Mouse (Mus musculus): Measurements from ENCODE around the gene Pigq. TPM values are rescaled to one million over a fixed set of nuclear protein-coding genes. Genes with fewer than 3 reads are reported as not detected.

Gene Pigq
- 68.4 and 75.6 TPM in 2 replicates for polyA plus RNA-seq (2016; fragmentation: Nextera tagmentation; extraction: Ambion mirVana)

- WGBS = 53% methylated on average over 6 of the region's 6 CpGs
- H3K4me3 ChIP-seq = peak within 1 kb of the TSS; percentile 94; the same call in 1 of the 2 replicates
- H3K9me3 ChIP-seq = no peaks in the 10 kb centered on the region
- peaks cover 57% of the 10 kb centered on the region for H3K4me1 ChIP-seq
- DNase-seq (ENCODE audit: extremely low spot score, low spot score) = no peak
- peak within 1 kb of the TSS; percentile 97 for H3K27ac ChIP-seq
- peaks cover 8% of the 10 kb centered on the region for H3K27me3 ChIP-seq (ENCODE audit: poor library complexity, severe bottlenecking)
- 0 out of 2 replicates have a peak, but pooled peaks cover under 1% of the 10 kb centered on the region for H3K36me3 ChIP-seq (replicated peaks)
These were observed at the start of gene Pigq, which contains the start of gene Nhlrc4 for GRCm38 (mm10) chr17:25944366-25945163. Gene Pigq (minus strand): TSS chr17:25944936. Gene Nhlrc4 (minus strand): TSS chr17:25944961.

DNA sequence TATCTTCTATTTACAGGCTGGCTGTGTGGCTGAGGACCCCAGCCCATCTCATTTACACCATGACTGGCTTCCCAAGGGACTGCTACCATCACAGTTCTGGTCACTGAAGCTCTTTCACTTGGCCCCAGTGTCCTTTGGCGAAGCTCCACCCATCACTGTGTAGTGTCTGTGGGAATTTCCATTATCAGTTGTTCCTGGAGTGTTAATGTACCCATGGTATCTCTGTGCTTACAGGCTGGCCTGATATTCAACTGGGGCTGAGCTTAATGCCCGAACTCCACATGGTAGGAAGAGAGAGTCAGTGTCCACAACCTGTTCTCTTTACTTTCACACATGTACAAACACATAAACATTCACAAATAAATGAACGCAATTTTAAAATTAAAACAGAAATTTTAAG, 48.8 kb upstream of the Pigq start:
- peaks cover 92% of the 10 kb centered on the region for H3K36me3 ChIP-seq (replicated peaks)
- no peaks in the 10 kb centered on the region for H3K9me3 ChIP-seq
- no peaks in the 10 kb centered on the region for H3K27me3 ChIP-seq (ENCODE audit: poor library complexity, severe bottlenecking)
- H3K27ac ChIP-seq = no peak overlapping the region
- 89% methylated on average over 3 of the region's 3 CpGs for WGBS
- no peaks in the 10 kb centered on the region for H3K4me1 ChIP-seq
- H3K4me3 ChIP-seq = no peak overlapping the region
- no peak for DNase-seq (ENCODE audit: extremely low spot score, low spot score)

DNA sequence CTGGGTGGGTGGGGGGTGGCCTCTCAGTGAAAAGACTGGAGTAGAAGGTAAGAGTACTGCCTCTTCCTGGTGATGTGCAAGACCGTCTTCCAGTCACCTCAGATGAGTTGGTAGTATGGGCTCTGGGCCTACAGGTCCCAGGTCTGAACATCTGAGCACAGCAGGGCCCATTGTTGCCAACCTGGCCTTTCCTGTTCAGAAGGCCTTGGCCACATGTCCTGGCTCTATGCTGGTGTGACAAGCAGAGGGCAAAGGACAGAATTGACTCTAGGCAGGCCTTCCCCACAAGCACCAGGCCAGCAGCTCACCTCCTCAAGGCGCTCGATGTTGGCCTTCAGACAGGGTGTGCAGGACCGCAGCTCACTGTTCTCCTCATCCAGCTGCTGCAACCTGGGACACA, 47.5 kb upstream of the Pigq start:
- Histone ChIP-seq H3K4me1 (no peaks in the 10 kb centered on the region), H3K27me3 (ENCODE audit: poor library complexity, severe bottlenecking) (no peaks in the 10 kb centered on the region), H3K36me3 (replicated peaks) (peaks cover 90% of the 10 kb centered on the region), H3K27ac (no peak overlapping the region), H3K9me3 (no peaks in the 10 kb centered on the region), H3K4me3 (no peak overlapping the region)
- DNase-seq (ENCODE audit: extremely low spot score, low spot score) = no peak
- 97% methylated on average over 4 of the region's 4 CpGs for WGBS

- DNase-seq (ENCODE audit: extremely low spot score, low spot score) = no peak
- peaks cover 8% of the 10 kb centered on the region for H3K4me1 ChIP-seq
- WGBS = 90% methylated on average over 5 of the region's 5 CpGs
- H3K4me3 ChIP-seq = no peak overlapping the region
- H3K27me3 ChIP-seq (ENCODE audit: poor library complexity, severe bottlenecking) = no peaks in the 10 kb centered on the region
- no peaks in the 10 kb centered on the region for H3K9me3 ChIP-seq
- no peak overlapping the region for H3K27ac ChIP-seq
- peaks cover 73% of the 10 kb centered on the region for H3K36me3 ChIP-seq (replicated peaks)
These were observed 45.6 kb upstream of the Pigq start for GRCm38 (mm10) chr17:25990331-25990730.

DNA sequence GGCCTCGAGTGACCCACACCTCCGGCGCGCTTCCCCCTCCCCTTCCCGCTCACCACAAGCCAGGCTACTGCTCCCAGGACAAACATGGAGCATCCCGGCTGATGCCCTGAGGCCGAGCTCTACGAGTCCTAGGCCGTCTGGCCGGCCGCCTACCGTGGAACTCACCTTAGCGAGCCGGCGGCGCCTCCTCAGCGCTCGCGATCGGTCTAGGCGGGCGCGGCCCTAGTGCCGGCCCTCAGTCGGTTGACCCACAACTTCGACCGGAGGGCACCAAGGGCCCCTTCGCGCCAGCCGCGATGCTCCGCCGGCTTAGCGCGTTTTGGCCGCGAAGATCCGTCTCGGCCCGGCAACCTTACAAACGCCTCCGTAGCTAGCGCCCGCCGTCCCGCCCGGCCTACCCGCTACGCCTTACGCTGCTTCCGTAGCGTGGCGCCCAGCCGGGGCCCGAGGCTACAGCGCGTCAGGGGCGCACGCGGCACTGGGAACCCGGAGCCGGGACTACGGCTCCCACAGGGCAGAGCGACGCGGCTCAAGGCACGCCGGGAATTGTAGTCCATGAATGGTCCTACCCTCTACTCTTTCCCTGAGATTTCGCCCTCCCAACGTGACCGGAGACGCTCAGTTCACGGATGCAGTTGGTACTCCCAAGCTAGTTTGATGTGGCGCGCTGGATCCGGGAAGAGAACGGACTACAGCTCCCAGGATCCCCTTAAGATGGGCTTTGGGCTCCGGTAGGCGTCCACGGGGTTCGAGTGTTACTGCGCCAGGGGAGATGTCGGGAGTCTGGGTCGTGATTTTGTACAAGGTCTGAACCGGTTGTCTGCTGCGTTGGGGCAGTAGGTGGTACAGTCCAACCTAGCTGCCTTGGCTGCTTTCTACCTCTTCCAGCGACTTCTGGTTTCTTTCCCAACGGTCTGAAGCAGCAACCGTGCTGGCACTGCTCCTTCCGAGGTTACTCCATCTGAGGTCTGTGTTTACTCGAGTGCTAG, 40.9 kb upstream of the Pigq start, which contains the start of gene Capn15:
Capn15 (minus strand) TSS at position 491 of the 989 bp plus-strand sequence.
- H3K27ac ChIP-seq = peak within 1 kb of the TSS; percentile 93
- H3K36me3 ChIP-seq (replicated peaks) = peaks cover 39% of the 10 kb centered on the region
- WGBS = under 1% methylated on average over 91 of the region's 91 CpGs
- peaks cover 31% of the 10 kb centered on the region for H3K4me1 ChIP-seq
- peak within 1 kb of the TSS; percentile 82 for H3K4me3 ChIP-seq
- DNase-seq (ENCODE audit: extremely low spot score, low spot score) = peak; percentile 93
- H3K9me3 ChIP-seq = no peaks in the 10 kb centered on the region
- no peaks in the 10 kb centered on the region for H3K27me3 ChIP-seq (ENCODE audit: poor library complexity, severe bottlenecking)

- peak overlapping the region; percentile 82 for H3K4me3 ChIP-seq
- H3K27ac ChIP-seq = peak overlapping the region; percentile 93
- no peaks in the 10 kb centered on the region for H3K9me3 ChIP-seq
- H3K27me3 ChIP-seq (ENCODE audit: poor library complexity, severe bottlenecking) = no peaks in the 10 kb centered on the region
- peaks cover 38% of the 10 kb centered on the region for H3K4me1 ChIP-seq
- peaks cover 30% of the 10 kb centered on the region for H3K36me3 ChIP-seq (replicated peaks)
- DNase-seq (ENCODE audit: extremely low spot score, low spot score) = no peak
- 14% methylated on average over 17 of the region's 17 CpGs for WGBS
These were observed 40.0 kb upstream of the Pigq start for GRCm38 (mm10) chr17:25984556-25985305.

- 0 out of 2 replicates have a peak overlapping the region, but pooled peaks have one; percentile 93 for H3K27ac ChIP-seq
- no peaks in the 10 kb centered on the region for H3K27me3 ChIP-seq (ENCODE audit: poor library complexity, severe bottlenecking)
- 91% methylated on average over 1 of the region's 1 CpGs for WGBS
- peaks cover 25% of the 10 kb centered on the region; the same call in 1 of the 2 replicates for H3K36me3 ChIP-seq (replicated peaks)
- H3K4me1 ChIP-seq = peaks cover 38% of the 10 kb centered on the region
- peak overlapping the region; percentile 82 for H3K4me3 ChIP-seq
- DNase-seq (ENCODE audit: extremely low spot score, low spot score) = no peak
- H3K9me3 ChIP-seq = no peaks in the 10 kb centered on the region
These were observed 39.3 kb upstream of the Pigq start for GRCm38 (mm10) chr17:25984066-25984465.

DNA sequence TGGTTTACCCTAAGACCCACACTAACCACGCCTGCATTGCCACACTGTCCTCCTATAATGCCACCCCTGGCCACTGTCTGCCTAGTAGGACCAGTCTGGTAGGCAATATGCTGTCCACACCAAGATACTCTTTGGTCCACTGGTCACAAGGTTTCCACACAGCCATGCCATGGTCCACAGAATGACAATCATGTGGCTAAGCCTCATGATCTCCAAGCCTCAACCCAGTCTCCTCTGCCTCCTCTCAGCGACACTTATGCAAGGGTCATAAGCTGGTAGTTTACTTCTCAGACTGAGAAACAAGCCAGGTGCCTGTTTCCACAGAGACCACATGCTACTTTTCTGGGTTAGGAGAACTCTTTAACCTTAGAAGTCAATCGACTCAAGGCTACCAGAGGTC, 38.2 kb upstream of the Pigq start:
- H3K9me3 ChIP-seq = no peaks in the 10 kb centered on the region
- peaks cover 21% of the 10 kb centered on the region for H3K36me3 ChIP-seq (replicated peaks)
- peaks cover 38% of the 10 kb centered on the region for H3K4me1 ChIP-seq
- no peak for DNase-seq (ENCODE audit: extremely low spot score, low spot score)
- 91% methylated on average over 3 of the region's 3 CpGs for WGBS
- no peak overlapping the region for H3K4me3 ChIP-seq
- no peaks in the 10 kb centered on the region for H3K27me3 ChIP-seq (ENCODE audit: poor library complexity, severe bottlenecking)
- no peak overlapping the region for H3K27ac ChIP-seq

GRCm38 (mm10) chr17:25980854-25981253, 36.1 kb upstream of the Pigq start:
- Histone ChIP-seq H3K27me3 (ENCODE audit: poor library complexity, severe bottlenecking) (no peaks in the 10 kb centered on the region), H3K27ac (no peak overlapping the region), H3K4me1 (peaks cover 30% of the 10 kb centered on the region), H3K4me3 (no peak overlapping the region; the same call in 1 of the 2 replicates), H3K9me3 (no peaks in the 10 kb centered on the region), H3K36me3 (replicated peaks) (peaks cover 22% of the 10 kb centered on the region)
- DNase-seq (ENCODE audit: extremely low spot score, low spot score) = no peak
- 85% methylated on average over 5 of the region's 5 CpGs for WGBS

- H3K4me3 ChIP-seq = no peak overlapping the region
- peaks cover 23% of the 10 kb centered on the region for H3K36me3 ChIP-seq (replicated peaks)
- no peak overlapping the region for H3K27ac ChIP-seq
- no peaks in the 10 kb centered on the region for H3K9me3 ChIP-seq
- peaks cover 30% of the 10 kb centered on the region for H3K4me1 ChIP-seq
- WGBS = 92% methylated on average over 5 of the region's 5 CpGs
- no peaks in the 10 kb centered on the region for H3K27me3 ChIP-seq (ENCODE audit: poor library complexity, severe bottlenecking)
- DNase-seq (ENCODE audit: extremely low spot score, low spot score) = no peak
These were observed 35.3 kb upstream of the Pigq start for GRCm38 (mm10) chr17:25979829-25980738.

DNA sequence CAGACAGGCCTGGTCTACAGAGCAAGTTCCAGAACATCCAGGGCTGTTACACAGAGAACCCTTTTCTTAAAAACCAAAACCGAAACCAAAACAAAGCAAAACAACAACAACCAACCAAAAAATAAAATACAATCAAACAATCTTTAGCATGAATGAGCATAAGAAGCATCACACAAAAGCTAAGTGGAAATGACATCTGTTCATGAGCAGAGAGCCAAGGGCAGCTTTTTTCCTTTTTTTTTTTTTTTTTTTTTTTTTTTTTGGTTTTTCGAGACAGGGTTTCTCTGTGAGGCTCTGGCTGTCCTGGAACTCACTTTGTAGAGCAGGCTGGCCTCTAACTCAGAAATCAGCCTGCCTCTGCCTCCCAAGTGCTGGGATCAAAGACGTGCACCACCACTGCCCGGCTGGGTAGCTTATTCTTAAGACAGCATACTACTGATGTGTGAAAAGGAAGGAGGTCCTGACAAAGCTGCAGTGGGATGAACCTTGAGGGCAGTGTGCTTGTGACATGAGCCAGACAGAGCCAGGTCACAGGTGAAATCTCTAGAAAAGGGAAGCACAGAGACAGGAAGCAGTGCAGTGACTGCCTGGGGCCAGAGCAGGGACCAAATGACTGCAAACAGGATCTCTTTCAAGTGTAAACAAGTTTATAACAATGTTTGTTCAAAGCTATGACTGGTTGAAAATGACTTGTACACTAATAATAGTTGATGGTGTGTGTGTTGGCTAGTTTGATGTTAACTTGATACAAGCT, 26.4 kb upstream of the Pigq start:
- Histone ChIP-seq H3K9me3 (no peaks in the 10 kb centered on the region), H3K27ac (no peak overlapping the region), H3K36me3 (replicated peaks) (peaks cover 29% of the 10 kb centered on the region), H3K4me3 (no peak overlapping the region), H3K4me1 (no peaks in the 10 kb centered on the region), H3K27me3 (ENCODE audit: poor library complexity, severe bottlenecking) (no peaks in the 10 kb centered on the region)
- no peak for DNase-seq (ENCODE audit: extremely low spot score, low spot score)
- WGBS = 98% methylated on average over 4 of the region's 4 CpGs
